Mouse (Mus musculus) activated CD4-positive, CD25-positive, alpha-beta regulatory T cell (primary cell): ENCODE measurements around the gene Hmga1b. TPM values are rescaled to one million over a fixed set of nuclear protein-coding genes. Genes with fewer than 3 reads are reported as not detected.

ENCODE experiments used
- polyA plus RNA-seq, 2 experiments: library from polyadenylated mRNA; unstranded; fragments of 100-300 nt; shearing (Covaris generic); gene quantifications; one replicate each; pipeline ENCODE4 v1.2.1; 2017

The Hmga1b gene
- 10 to 100 TPM; 15.6 to 15.9 TPM for polyA plus RNA-seq

GRCm38 (mm10) chr11:120762672-120763041 is at the start of gene Hmga1b:
Gene Hmga1b, plus strand, starts transcription at chr11:120762794.

GRCm38 (mm10) chr11:120713580-120714518 is 48.7 kb upstream of the Hmga1b start, which contains the start of the genes Cenpx and Lrrc45:
Gene Cenpx, minus strand, starts transcription at chr11:120713738.
Gene Lrrc45, plus strand, starts transcription at chr11:120713925.

GRCm38 (mm10) chr11:120721124-120722066 is 41.2 kb upstream of the Hmga1b start, which contains the start of gene Rac3:
Gene Rac3, plus strand, starts transcription at chr11:120721470.

GRCm38 (mm10) chr11:120727169-120727527 is 35.4 kb upstream of the Hmga1b start, which contains the start of gene Dcxr:
Gene Dcxr, minus strand, starts transcription at chr11:120727281.

GRCm38 (mm10) chr11:120731858-120732680 is 30.5 kb upstream of the Hmga1b start, which contains the start of gene Cbr2:
Gene Cbr2, minus strand, starts transcription at chr11:120732114.

GRCm38 (mm10) chr11:120784064-120784791 is 21.6 kb downstream of the Hmga1b start, which contains the start of the genes Rfng and Gps1:
Gene Rfng, minus strand, starts transcription at chr11:120784207.
Gene Gps1, plus strand, starts transcription at chr11:120784272.

GRCm38 (mm10) chr11:120795756-120796613 is 33.4 kb downstream of the Hmga1b start, which contains the start of gene Dus1l:
Gene Dus1l, minus strand, starts transcription at chr11:120796403.

Other genes starting within 250 kb of the Hmga1b start
- gene Gcgr, start 232.1 kb upstream of the Hmga1b start, polyA plus RNA-seq: not detected
- gene Mcrip1, start 213.1 kb upstream of the Hmga1b start, polyA plus RNA-seq: 100 to 1,000 TPM; 116 to 170 TPM
- gene Ppp1r27, start 211.7 kb upstream of the Hmga1b start, polyA plus RNA-seq: not detected
- gene P4hb, start 189.5 kb upstream of the Hmga1b start, polyA plus RNA-seq: 100 to 1,000 TPM; 254 to 278 TPM
- gene Arhgdia, start 181.2 kb upstream of the Hmga1b start, polyA plus RNA-seq: 100 to 1,000 TPM; 711 to 836 TPM
- 100 to 1,000 TPM; 330 to 378 TPM for gene Alyref, start 164.4 kb upstream of the Hmga1b start, polyA plus RNA-seq
- 100 to 1,000 TPM; 108 to 129 TPM for gene Anapc11, start 164.4 kb upstream of the Hmga1b start, polyA plus RNA-seq
- gene Npb, start 154.3 kb upstream of the Hmga1b start, polyA plus RNA-seq: 1 to 10 TPM in 1 of 2 experiments, under 1 TPM in 1; 0.55 to 2.3 TPM
- 100 to 1,000 TPM; 101 to 127 TPM for gene Pcyt2, start 144.9 kb upstream of the Hmga1b start, polyA plus RNA-seq
- 100 to 1,000 TPM; 166 to 248 TPM for gene Sirt7, start 137.6 kb upstream of the Hmga1b start, polyA plus RNA-seq
- 10 to 100 TPM; 20.6 to 22.5 TPM for gene Mafg, start 129.2 kb upstream of the Hmga1b start, polyA plus RNA-seq
- under 1 TPM; 0.23 to 0.66 TPM for gene Pycr1, start 119.0 kb upstream of the Hmga1b start, polyA plus RNA-seq
- gene Myadml2, start 114.6 kb upstream of the Hmga1b start, polyA plus RNA-seq: under 1 TPM; 0.36 to 0.41 TPM
- gene Notum, start 101.6 kb upstream of the Hmga1b start, polyA plus RNA-seq: not detected
- gene Aspscr1, start 89.8 kb upstream of the Hmga1b start, polyA plus RNA-seq: 100 to 1,000 TPM; 160 to 177 TPM
- gene Cenpx, start 49.1 kb upstream of the Hmga1b start, polyA plus RNA-seq: 100 to 1,000 TPM; 104 to 146 TPM
- gene Lrrc45, start 48.9 kb upstream of the Hmga1b start, polyA plus RNA-seq: 10 to 100 TPM; 37.3 to 49.3 TPM
- 1 to 10 TPM; 1.4 TPM for gene Rac3, start 41.3 kb upstream of the Hmga1b start, polyA plus RNA-seq
- 10 to 100 TPM; 13.6 to 22.1 TPM for gene Dcxr, start 35.5 kb upstream of the Hmga1b start, polyA plus RNA-seq
- 1 to 10 TPM in 1 of 2 experiments, not detected in 1; 8.5 TPM for gene Cbr2, start 30.7 kb upstream of the Hmga1b start, polyA plus RNA-seq
- 10 to 100 TPM; 31.9 to 32.2 TPM for gene Rfng, start 21.4 kb downstream of the Hmga1b start, polyA plus RNA-seq
- gene Gps1, start 21.5 kb downstream of the Hmga1b start, polyA plus RNA-seq: 100 to 1,000 TPM; 132 to 179 TPM
- 10 to 100 TPM; 63.8 to 80.4 TPM for gene Dus1l, start 33.6 kb downstream of the Hmga1b start, polyA plus RNA-seq
- gene Fasn, start 61.8 kb downstream of the Hmga1b start, polyA plus RNA-seq: 10 to 100 TPM; 22.8 to 39.0 TPM
- gene Ccdc57, start 170.1 kb downstream of the Hmga1b start, polyA plus RNA-seq: under 1 TPM; 0.06 to 0.24 TPM
- 10 to 100 TPM; 10.0 to 24.2 TPM for gene Slc16a3, start 185.7 kb downstream of the Hmga1b start, polyA plus RNA-seq
- 100 to 1,000 TPM; 120 to 151 TPM for gene Csnk1d, start 228.5 kb downstream of the Hmga1b start, polyA plus RNA-seq